Mouse (Mus musculus): ENCODE measurements around the gene Slc8a1.

DNA sequence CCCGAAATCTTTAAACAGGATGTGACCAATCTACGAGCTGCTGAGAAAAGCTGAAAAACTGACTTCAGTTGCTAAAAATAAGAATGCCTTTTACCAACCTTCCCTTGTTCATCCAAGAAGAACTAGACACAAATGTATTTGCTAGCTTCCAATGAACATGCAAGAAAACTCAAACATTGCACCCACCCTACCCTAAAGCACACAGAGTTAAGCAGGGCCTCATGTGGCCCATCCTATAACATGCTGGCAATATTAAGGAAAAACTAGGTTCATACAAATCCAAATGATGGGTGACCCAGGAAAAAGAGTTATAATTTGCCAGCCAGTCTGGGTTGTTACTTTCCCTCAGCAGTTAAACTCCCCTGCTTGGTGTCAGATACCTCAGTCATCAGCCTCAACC, 398 bp downstream of the Slc8a1 start:
- no peak for TF ChIP-seq CTCF (IDR thresholded peaks at IDR 0.05; ENCODE audit: extremely low read depth, insufficient read depth, insufficient read length, insufficient replicate concordance)
- no peak for TF ChIP-seq POLR2A (IDR thresholded peaks at IDR 0.05; ENCODE audit: low read depth, low read length)

Measured in spleen, adult 2 months (tissue).